Mouse (Mus musculus): ENCODE data around the gene Il12rb1. TPM values are rescaled to one million over a fixed set of nuclear protein-coding genes. Genes with fewer than 3 reads are reported as not detected.

Gene Il12rb1
- total and polyA plus RNA-seq, 2 experiments from 2014 or later: not detected

- ATAC-seq (no peak), DNase-seq (ENCODE audit: low spot score) (no peak)
- under 1% methylated on average over 55 of the region's 55 CpGs for WGBS
- TF ChIP-seq CTCF (IDR thresholded peaks at IDR 0.05; ENCODE audit: low read depth): peak; percentile 54
- Histone ChIP-seq H3K9ac (replicated peaks; ENCODE audit: low read length) (peak within 1 kb of the TSS; percentile 56), H3K9me3 (ENCODE audit: low read length) (no peaks in the 10 kb centered on the region), H3K27me3 (ENCODE audit: insufficient read depth, low read length) (no peaks in the 10 kb centered on the region), H3K4me3 (ENCODE audit: low read length) (peak within 1 kb of the TSS; percentile 44), H3K27ac (no peak within 1 kb of the TSS), H3K4me1 (ENCODE audit: insufficient read depth, low read length) (peaks cover 18% of the 10 kb centered on the region), H3K4me2 (ENCODE audit: low read depth, low read length) (peak within 1 kb of the TSS; percentile 84), H3K36me3 (ENCODE audit: insufficient read depth, low read length) (no peaks in the 10 kb centered on the region)
Observed at GRCm38 (mm10) chr8:70862824-70863641, 54.8 kb downstream of the Il12rb1 start, which contains the start of gene Kcnn1. Gene Kcnn1 (minus strand): TSS chr8:70863258.

GRCm38 (mm10) chr8:70863956-70864711 is 55.9 kb downstream of the Il12rb1 start:
- WGBS: 1% methylated on average over 46 of the region's 46 CpGs
- DNase-seq (ENCODE audit: low spot score): peak; percentile 46
- Histone ChIP-seq H3K27ac (no peak overlapping the region; the same call in 1 of the 2 replicates), H3K4me2 (ENCODE audit: low read depth, low read length) (peak overlapping the region; percentile 84), H3K4me3 (ENCODE audit: low read length) (peak overlapping the region; percentile 44), H3K36me3 (ENCODE audit: insufficient read depth, low read length) (no peaks in the 10 kb centered on the region), H3K9me3 (ENCODE audit: low read length) (no peaks in the 10 kb centered on the region), H3K9ac (replicated peaks; ENCODE audit: low read length) (peak overlapping the region; percentile 47), H3K27me3 (ENCODE audit: insufficient read depth, low read length) (no peaks in the 10 kb centered on the region), H3K4me1 (ENCODE audit: insufficient read depth, low read length) (peaks cover 21% of the 10 kb centered on the region)
- ATAC-seq: no peak
- no peak for TF ChIP-seq CTCF (IDR thresholded peaks at IDR 0.05; ENCODE audit: low read depth)

DNA sequence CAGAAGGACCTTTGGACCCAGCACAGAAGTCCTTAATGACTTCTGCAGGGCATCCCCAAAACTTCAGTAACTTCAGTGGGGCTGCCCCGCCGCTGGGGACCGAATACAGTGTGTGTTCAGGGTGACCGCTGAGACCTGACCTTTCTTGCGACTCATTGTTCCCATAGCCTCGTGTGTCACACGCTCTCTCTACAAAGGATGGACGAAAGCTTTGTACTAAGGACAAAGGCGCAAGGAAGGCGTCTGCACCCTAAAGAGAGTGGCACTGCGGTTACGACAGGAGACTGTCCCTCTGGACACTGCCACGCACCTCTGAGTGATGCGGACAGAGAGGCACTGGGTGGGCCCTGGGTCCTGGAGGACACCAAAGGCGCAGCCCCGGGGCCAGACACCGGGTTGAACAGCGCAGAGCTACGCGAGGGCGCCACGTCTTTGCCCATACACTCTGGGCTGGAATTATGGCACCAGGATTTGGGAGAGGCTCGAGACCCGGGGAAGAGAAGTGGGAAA is 56.5 kb downstream of the Il12rb1 start:
- under 1% methylated on average over 24 of the region's 24 CpGs for WGBS

GRCm38 (mm10) chr8:70865350-70866000 is 57.2 kb downstream of the Il12rb1 start:
- Histone ChIP-seq H3K4me2 (ENCODE audit: low read depth, low read length) (peak overlapping the region; percentile 84), H3K27ac (peak overlapping the region; percentile 78), H3K36me3 (ENCODE audit: insufficient read depth, low read length) (no peaks in the 10 kb centered on the region), H3K9me3 (ENCODE audit: low read length) (no peaks in the 10 kb centered on the region), H3K27me3 (ENCODE audit: insufficient read depth, low read length) (no peaks in the 10 kb centered on the region), H3K4me1 (ENCODE audit: insufficient read depth, low read length) (peaks cover 21% of the 10 kb centered on the region), H3K9ac (replicated peaks; ENCODE audit: low read length) (peak overlapping the region; percentile 49), H3K4me3 (ENCODE audit: low read length) (peak overlapping the region; percentile 38)
- WGBS: under 1% methylated on average over 46 of the region's 46 CpGs
- ATAC-seq (peak; percentile 89), DNase-seq (ENCODE audit: low spot score) (peak; percentile 100)
- peak; percentile 9; the same call in 1 of the 2 replicates for TF ChIP-seq CTCF (IDR thresholded peaks at IDR 0.05; ENCODE audit: low read depth)

More for the DNA sequence above, 56.5 kb downstream of the Il12rb1 start:
- Histone ChIP-seq H3K9ac (replicated peaks; ENCODE audit: low read length) (peak overlapping the region; percentile 49), H3K36me3 (ENCODE audit: insufficient read depth, low read length) (no peaks in the 10 kb centered on the region), H3K27ac (peak overlapping the region; percentile 78), H3K9me3 (ENCODE audit: low read length) (no peaks in the 10 kb centered on the region), H3K4me1 (ENCODE audit: insufficient read depth, low read length) (peaks cover 21% of the 10 kb centered on the region), H3K27me3 (ENCODE audit: insufficient read depth, low read length) (no peaks in the 10 kb centered on the region), H3K4me2 (ENCODE audit: low read depth, low read length) (peak overlapping the region; percentile 84), H3K4me3 (ENCODE audit: low read length) (peak overlapping the region; percentile 38)
- ATAC-seq: no peak; the same call in 1 of the 2 replicates
- no peak for DNase-seq (ENCODE audit: low spot score)
- TF ChIP-seq CTCF (IDR thresholded peaks at IDR 0.05; ENCODE audit: low read depth): no peak

DNA sequence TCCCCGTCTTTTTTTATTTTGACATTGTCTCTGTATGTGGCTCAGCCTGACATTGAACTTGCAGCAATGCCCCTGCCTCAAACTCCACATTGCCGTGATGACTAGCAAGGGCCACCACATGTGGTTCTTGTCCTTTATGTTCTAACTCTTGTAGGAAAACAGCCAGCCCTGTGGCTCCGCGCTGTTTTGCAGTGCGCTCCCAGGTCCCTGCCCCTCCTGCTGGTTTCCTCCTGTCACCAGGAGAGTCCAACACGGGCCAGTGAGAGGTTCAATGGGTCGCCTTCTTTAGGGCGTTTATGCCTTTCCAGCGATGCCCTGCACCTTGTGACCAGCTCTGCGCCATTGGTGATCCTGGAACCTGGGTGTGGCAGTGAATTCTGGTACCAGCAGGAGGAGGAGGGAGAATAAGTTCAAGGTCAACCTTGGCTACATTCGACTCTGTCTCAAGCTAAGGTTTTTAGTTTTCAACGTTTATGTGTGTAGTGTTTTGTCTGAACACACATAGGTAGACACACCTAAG is 57.8 kb downstream of the Il12rb1 start:
- no peaks in the 10 kb centered on the region for H3K27me3 ChIP-seq (ENCODE audit: insufficient read depth, low read length)
- peak; percentile 17; the same call in 1 of the 2 replicates for TF ChIP-seq CTCF (IDR thresholded peaks at IDR 0.05; ENCODE audit: low read depth)
- no peaks in the 10 kb centered on the region for H3K36me3 ChIP-seq (ENCODE audit: insufficient read depth, low read length)
- H3K4me1 ChIP-seq (ENCODE audit: insufficient read depth, low read length): peaks cover 21% of the 10 kb centered on the region
- ATAC-seq (peak; percentile 1), DNase-seq (ENCODE audit: low spot score) (no peak)
- peak overlapping the region; percentile 84 for H3K4me2 ChIP-seq (ENCODE audit: low read depth, low read length)
- H3K9me3 ChIP-seq (ENCODE audit: low read length): no peaks in the 10 kb centered on the region
- peak overlapping the region; percentile 38 for H3K4me3 ChIP-seq (ENCODE audit: low read length)
- H3K9ac ChIP-seq (replicated peaks; ENCODE audit: low read length): peak overlapping the region; percentile 9; the same call in 1 of the 2 replicates
- WGBS: 6% methylated on average over 12 of the region's 12 CpGs
- H3K27ac ChIP-seq: peak overlapping the region; percentile 54; the same call in 1 of the 2 replicates

- Histone ChIP-seq H3K9ac (replicated peaks; ENCODE audit: low read length) (no peak overlapping the region), H3K27ac (no peak overlapping the region; the same call in 1 of the 2 replicates), H3K4me2 (ENCODE audit: low read depth, low read length) (no peak overlapping the region), H3K4me3 (ENCODE audit: low read length) (no peak overlapping the region), H3K9me3 (ENCODE audit: low read length) (no peaks in the 10 kb centered on the region), H3K4me1 (ENCODE audit: insufficient read depth, low read length) (peaks cover 21% of the 10 kb centered on the region), H3K36me3 (ENCODE audit: insufficient read depth, low read length) (no peaks in the 10 kb centered on the region), H3K27me3 (ENCODE audit: insufficient read depth, low read length) (no peaks in the 10 kb centered on the region)
- WGBS: 81% methylated on average over 7 of the region's 7 CpGs
- ATAC-seq: no peak
- DNase-seq (ENCODE audit: low spot score): no peak
- TF ChIP-seq CTCF (IDR thresholded peaks at IDR 0.05; ENCODE audit: low read depth): no peak
Observed at GRCm38 (mm10) chr8:70866566-70866965, 58.3 kb downstream of the Il12rb1 start.
